Mouse (Mus musculus): ENCODE data around the gene Syngr1.

GRCm38 (mm10) chr15:80042152-80042551 is 49.0 kb upstream of the Syngr1 start:
- TF ChIP-seq CTCF (IDR thresholded peaks at IDR 0.05; ENCODE audit: borderline replicate concordance, insufficient read depth, low read length): no peak
- TF ChIP-seq POLR2A (IDR thresholded peaks at IDR 0.05; ENCODE audit: low read depth, low read length): no peak

Measured in embryonic fibroblast, embryonic 13.5 days (primary cell).